Mouse (Mus musculus) bone marrow macrophage, adult 2 months (primary cell): ENCODE measurements around the gene Twsg1.

Source experiments
- CTCF ChIP-seq: IDR thresholded peaks from 2 replicates; pipeline ENCODE4 v1.5.1; 2012; ENCODE audit warnings: low read depth, mild to moderate bottlenecking, low read length, moderate library complexity
- POLR2A ChIP-seq: IDR thresholded peaks from 2 replicates; pipeline ENCODE4 v1.6.1; 2012; ENCODE audit warnings: mild to moderate bottlenecking, low read depth, low read length, borderline replicate concordance

- TF ChIP-seq POLR2A (no peak), CTCF (no peak)
Measured at GRCm38 (mm10) chr17:65952083-65952482, 1.1 kb upstream of the Twsg1 start.
